9 mouse cellular contexts compared by ENCODE assay signal in genomic region chr19:25611116-25611515, GRCm38 (mm10). TPM values are rescaled to one million over a fixed set of nuclear protein-coding genes. Genes with fewer than 3 reads are reported as not detected.
DNase-seq lines count a peak whose midpoint lies in the region; ATAC-seq and TF ChIP-seq lines count a peak whose summit lies in the region.
"Had no signal": no experiment of that assay in that cellular context is flagged by ENCODE, and none has a peak within 500 bp of the region (broad histone marks: within the 10 kb centered on the region; RNA-seq: fewer than 3 reads in every experiment).

No protein-coding gene starts in this region.

- peaks cover 20% of the 10 kb centered on the region for H3K4me1 ChIP-seq in heart, embryonic 12.5 days (replicated peaks)
- peaks cover 10% of the 10 kb centered on the region; the same call in 1 of the 2 replicates for H3K4me1 ChIP-seq in hindbrain, embryonic 14.5 days (replicated peaks; ENCODE audit: control insufficient read depth, insufficient read depth, low read length)
- H3K4me1 ChIP-seq in midbrain, embryonic 14.5 days (ENCODE audit: control insufficient read depth, insufficient read depth, low read length) = peaks cover 9% of the 10 kb centered on the region; the same call in 1 of the 2 replicates
- H3K4me1 ChIP-seq in thymus, adult 2 months (replicated peaks; ENCODE audit: control insufficient read depth, insufficient read depth, low read length) = no peaks in the 10 kb centered on the region

- under 1% methylated on average over 42 of the region's 42 CpGs for WGBS in heart, embryonic 12.5 days
- 1% methylated on average over 42 of the region's 42 CpGs for WGBS in hindbrain, embryonic 14.5 days
- under 1% methylated on average over 42 of the region's 42 CpGs for WGBS in midbrain, embryonic 14.5 days
- WGBS in thymus, adult 2 months = 2% methylated on average over 42 of the region's 42 CpGs

- H3K4me2 ChIP-seq in heart, embryonic 12.5 days = peak overlapping the region; percentile 76
- H3K4me2 ChIP-seq in hindbrain, embryonic 14.5 days (replicated peaks) = peak overlapping the region; percentile 44
- peak overlapping the region; percentile 53 for H3K4me2 ChIP-seq in midbrain, embryonic 14.5 days (ENCODE audit: low read length)

- TF ChIP-seq POLR2A in thymus, adult 2 months (IDR thresholded peaks at IDR 0.05; ENCODE audit: control insufficient read depth, extremely low read depth, insufficient read depth, low read length, poor library complexity) = no peak

- H3K9me3 ChIP-seq in heart, embryonic 12.5 days (replicated peaks) = no peaks in the 10 kb centered on the region
- no peaks in the 10 kb centered on the region for H3K9me3 ChIP-seq in hindbrain, embryonic 14.5 days (ENCODE audit: control insufficient read depth, low read length)
- no peaks in the 10 kb centered on the region for H3K9me3 ChIP-seq in midbrain, embryonic 14.5 days (ENCODE audit: control insufficient read depth, low read length)

- H3K27me3 ChIP-seq in heart, embryonic 12.5 days (replicated peaks) = peaks cover 83% of the 10 kb centered on the region
- peaks cover 100% of the 10 kb centered on the region for H3K27me3 ChIP-seq in hindbrain, embryonic 14.5 days (ENCODE audit: control insufficient read depth, insufficient read depth, low read length)
- H3K27me3 ChIP-seq in midbrain, embryonic 14.5 days (ENCODE audit: control insufficient read depth, insufficient read depth, low read length) = peaks cover 95% of the 10 kb centered on the region
- H3K27me3 ChIP-seq in thymus, adult 2 months (ENCODE audit: control insufficient read depth, insufficient read depth, low read length) = peaks cover 22% of the 10 kb centered on the region

- DNase-seq in heart, adult 18-20 months = no peak
- peak; percentile 38 for DNase-seq in R1 (ENCODE audit: low read depth, low spot score)
- DNase-seq in hindbrain, embryonic 14.5 days (ENCODE audit: low spot score) = no peak
- DNase-seq in midbrain, embryonic 14.5 days = peak; percentile 53
- no peak for DNase-seq in layer of hippocampus, adult 18-20 months (ENCODE audit: low spot score in 2 of 2)
- DNase-seq in thymus, adult 2 months = no peak
- DNase-seq: gastrocnemius, postnatal 25 days had no signal

- no peak for TF ChIP-seq CTCF in thymus, adult 2 months (IDR thresholded peaks at IDR 0.05; ENCODE audit: borderline replicate concordance, control insufficient read depth, extremely low read depth, insufficient read depth, low read length, poor library complexity)

- H3K27ac ChIP-seq in heart, embryonic 12.5 days (ENCODE audit: poor library complexity, severe bottlenecking) = no peak overlapping the region
- no peak overlapping the region for H3K27ac ChIP-seq in hindbrain, embryonic 14.5 days
- H3K27ac ChIP-seq in midbrain, embryonic 14.5 days (replicated peaks; ENCODE audit: low read depth, low read length) = no peak overlapping the region
- no peak overlapping the region for H3K27ac ChIP-seq in thymus, adult 2 months (ENCODE audit: control insufficient read depth, insufficient read depth, low read length)

- H3K36me3 ChIP-seq in heart, embryonic 12.5 days = no peaks in the 10 kb centered on the region
- H3K36me3 ChIP-seq in hindbrain, embryonic 14.5 days (replicated peaks; ENCODE audit: control insufficient read depth, insufficient read depth) = no peaks in the 10 kb centered on the region
- H3K36me3 ChIP-seq in midbrain, embryonic 14.5 days (ENCODE audit: control insufficient read depth, insufficient read depth, low read length) = no peaks in the 10 kb centered on the region
- no peaks in the 10 kb centered on the region for H3K36me3 ChIP-seq in thymus, adult 2 months (ENCODE audit: control insufficient read depth, insufficient read depth, low read length)

- H3K9ac ChIP-seq in heart, embryonic 12.5 days = no peak overlapping the region
- H3K9ac ChIP-seq in hindbrain, embryonic 14.5 days = no peak overlapping the region
- H3K9ac ChIP-seq in midbrain, embryonic 14.5 days (replicated peaks; ENCODE audit: low read length) = no peak overlapping the region

- peak overlapping the region; percentile 45 for H3K4me3 ChIP-seq in heart, embryonic 12.5 days
- H3K4me3 ChIP-seq in hindbrain, embryonic 14.5 days (replicated peaks; ENCODE audit: low read length) = peak overlapping the region; percentile 18
- peak overlapping the region; percentile 30 for H3K4me3 ChIP-seq in midbrain, embryonic 14.5 days (replicated peaks; ENCODE audit: low read depth, low read length)
- no peak overlapping the region for H3K4me3 ChIP-seq in thymus, adult 2 months (ENCODE audit: control insufficient read depth, insufficient read depth, low read length)

- ATAC-seq in heart, embryonic 12.5 days (ENCODE audit: insufficient number of reproducible peaks, low FRiP score) = 0 out of 2 replicates have a peak, but pooled peaks have one; percentile 18
- ATAC-seq in hindbrain, embryonic 14.5 days (ENCODE audit: low FRiP score) = no peak
- peak; percentile 27; the same call in 1 of the 2 replicates for ATAC-seq in midbrain, embryonic 14.5 days (ENCODE audit: low FRiP score, low TSS enrichment)
- no peak for ATAC-seq in granulocyte monocyte progenitor cell, adult 5-6 weeks (replicated peaks; ENCODE audit: poor library complexity, severe bottlenecking)

RNA-seq across cellular contexts. Expression of gene Dmrt3, which starts 1.0 kb away (rescaled TPM):
- 0.18 TPM in 1 of 2 replicates, not detected in the other for polyA plus RNA-seq in heart, embryonic 12.5 days (2016; fragmentation: Nextera tagmentation; extraction: Ambion mirVana)
- under 1 TPM in 1 of 2 experiments, not detected in 1; 0.15 TPM for total RNA-seq in heart, adult 18-20 months (2021)
- 0.80 and 0.86 TPM in 2 replicates for polyA plus RNA-seq in hindbrain, embryonic 14.5 days (2014; fragmentation: Nextera tagmentation; extraction: Ambion mirVana)
- 0.54 TPM in 1 of 2 replicates, not detected in the other for polyA plus RNA-seq in midbrain, embryonic 14.5 days (2014; fragmentation: Nextera tagmentation; extraction: Ambion mirVana)
- not detected in 2 replicates for total RNA-seq in granulocyte monocyte progenitor cell, adult 5-6 weeks (2014; fragmentation: Nextera tagmentation)
- not detected in 2 replicates for total RNA-seq in granulocyte monocyte progenitor cell, adult 5-6 weeks (2017)
- under 1 TPM; 0.54 to 0.63 TPM for total RNA-seq in layer of hippocampus, adult 18-20 months (2021)
- polyA plus RNA-seq in thymus, adult 2 months (2012; rRNA removed) = 2.8 and 3.6 TPM in 2 replicates
- total RNA-seq: gastrocnemius, postnatal 25 days had no signal

Comparison
In these comparisons a context has a peak if more than half of its experiments do, and no peak if none do; other contexts are left out.
1. ATAC-seq: peak in heart, embryonic 12.5 days (single experiment) and midbrain, embryonic 14.5 days (single experiment); none in hindbrain, embryonic 14.5 days (single experiment) and granulocyte monocyte progenitor cell, adult 5-6 weeks (single experiment).
2. DNase-seq: peak in R1 (single experiment) and midbrain, embryonic 14.5 days (single experiment); none in heart, adult 18-20 months (0 of 2), hindbrain, embryonic 14.5 days (single experiment), layer of hippocampus, adult 18-20 months (0 of 2) and thymus, adult 2 months (single experiment).
3. Peak in every context shown above with its lines, with median percentiles within 50 percentile points of each other: H3K4me2 ChIP-seq.